In the genomic region with DNA sequence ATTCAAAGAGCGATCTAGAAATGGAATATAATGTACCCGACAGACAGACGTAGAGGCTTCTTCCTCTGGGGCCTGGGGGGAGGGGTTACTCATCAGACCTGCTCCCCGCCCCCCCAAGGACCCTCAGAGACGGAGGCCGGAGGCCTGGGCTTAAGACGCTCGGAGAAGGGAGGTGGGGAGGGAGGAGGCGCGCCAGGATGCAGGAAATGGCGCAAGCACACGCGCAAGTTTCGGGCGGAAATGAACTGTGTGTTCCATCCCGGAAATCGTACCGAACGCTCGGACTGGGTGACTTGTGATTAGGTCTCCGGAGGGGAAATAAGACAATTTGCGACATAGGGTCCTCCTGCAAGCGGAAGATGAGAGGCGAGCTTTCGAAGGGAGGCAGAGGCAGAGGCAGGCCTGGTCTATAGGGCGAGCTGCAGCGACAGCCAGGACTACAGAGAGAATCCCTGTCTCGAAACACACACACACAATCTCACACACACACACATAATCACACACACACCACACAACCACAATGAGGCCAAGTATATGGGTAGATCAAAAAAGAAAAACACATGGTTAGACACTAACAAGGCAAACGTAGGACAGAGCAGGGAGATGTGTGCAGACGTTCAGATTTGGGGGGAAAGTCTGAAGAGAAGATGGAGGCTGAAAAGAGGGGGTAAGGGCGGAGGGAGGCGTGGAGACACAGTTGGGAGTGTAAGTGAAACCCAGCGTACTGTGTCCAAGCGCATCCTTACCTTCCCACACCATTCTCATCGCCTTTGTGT, we compare ENCODE assay signal across 8 mouse cellular contexts. TPM values are rescaled to one million over a fixed set of nuclear protein-coding genes. Genes with fewer than 3 reads are reported as not detected.
DNase-seq lines count a peak whose midpoint lies in the region; ATAC-seq and TF ChIP-seq lines count a peak whose summit lies in the region.

Gene Nfkbil1, minus strand, starts transcription at position 179 of the 776 bp plus-strand sequence.

- no peak for TF ChIP-seq RAD21 in CH12.LX (IDR thresholded peaks at IDR 0.05; ENCODE audit: low read depth, low read length)

- TF ChIP-seq POLR2A in CH12.LX (IDR thresholded peaks at IDR 0.05; ENCODE audit: low read depth, low read length): peak; percentile 72

- in situ Hi-C loops in CH12.LX (cut with MboI; ENCODE audit: low pct_ligation_motif_present, low pct_unique_long_range_greater_than_20kb, low sequenced_read_pairs): loop anchor here (10.0 kb wide), 1 partner anchor 221 kb away; the partner anchor contains the start of gene Vwa7

- H3K79me2 ChIP-seq in CH12.LX (replicated peaks; ENCODE audit: control insufficient read depth, extremely low read depth, insufficient read depth, poor library complexity, severe bottlenecking): peaks cover 24% of the 10 kb centered on the region

- H3K4me1 ChIP-seq in CH12.LX (ENCODE audit: control insufficient read depth in 1 of 2, insufficient read depth in 2 of 2): peaks cover 14 to 53% of the 10 kb centered on the region in 2 experiments
- peaks cover 5% of the 10 kb centered on the region; the same call in 1 of the 2 replicates for H3K4me1 ChIP-seq in forebrain, embryonic 11.5 days (replicated peaks; ENCODE audit: control insufficient read depth, insufficient read depth, low read length)
- H3K4me1 ChIP-seq in heart, embryonic 16.5 days (ENCODE audit: control insufficient read depth, insufficient read depth, low read length): peaks cover 38% of the 10 kb centered on the region
- peaks cover 63% of the 10 kb centered on the region for H3K4me1 ChIP-seq in liver, embryonic 15.5 days (replicated peaks)
- H3K4me1 ChIP-seq in neural tube, embryonic 12.5 days: peaks cover 36% of the 10 kb centered on the region

- peak; percentile 99 for DNase-seq in CH12.LX (ENCODE audit: extremely low read depth)
- peak; percentile 96 for DNase-seq in c-Kit-positive CD71-positive TER-119-negative erythroid progenitor cells, embryonic 14.5 days (ENCODE audit: low read depth)
- peak; percentile 92 for DNase-seq in forebrain, embryonic 11.5 days (ENCODE audit: low spot score)
- DNase-seq in kidney, postnatal 36 days: peak; percentile 92 to 95
- DNase-seq in telencephalon, adult 2 months (ENCODE audit: low read depth, low spot score): peak; percentile 98

- H3K27me3 ChIP-seq in CH12.LX (replicated peaks): no peaks in the 10 kb centered on the region
- no peaks in the 10 kb centered on the region for H3K27me3 ChIP-seq in forebrain, embryonic 11.5 days (ENCODE audit: control insufficient read depth, insufficient read depth, low read length)
- H3K27me3 ChIP-seq in heart, embryonic 16.5 days (ENCODE audit: control insufficient read depth, insufficient read depth, low read length): no peaks in the 10 kb centered on the region
- H3K27me3 ChIP-seq in liver, embryonic 15.5 days: no peaks in the 10 kb centered on the region
- no peaks in the 10 kb centered on the region for H3K27me3 ChIP-seq in neural tube, embryonic 12.5 days (replicated peaks)

- peaks cover 5 to 35% of the 10 kb centered on the region in 2 experiments for H3K36me3 ChIP-seq in CH12.LX (replicated peaks in 1 of 2; ENCODE audit: control insufficient read depth in 1 of 2, insufficient read depth in 1 of 2, low read length in 1 of 2)
- no peaks in the 10 kb centered on the region; the same call in 1 of the 2 replicates for H3K36me3 ChIP-seq in forebrain, embryonic 11.5 days (ENCODE audit: control insufficient read depth, insufficient read depth, low read length)
- H3K36me3 ChIP-seq in heart, embryonic 16.5 days (ENCODE audit: control insufficient read depth, insufficient read depth): peaks cover 3% of the 10 kb centered on the region
- H3K36me3 ChIP-seq in liver, embryonic 15.5 days (replicated peaks): peaks cover 19% of the 10 kb centered on the region
- H3K36me3 ChIP-seq in neural tube, embryonic 12.5 days: peaks cover 6% of the 10 kb centered on the region; the same call in 1 of the 2 replicates

- H3K27ac ChIP-seq in CH12.LX (ENCODE audit: insufficient read depth, low read depth): peak within 1 kb of the TSS; percentile 96
- peak within 1 kb of the TSS; percentile 91 for H3K27ac ChIP-seq in forebrain, embryonic 11.5 days (ENCODE audit: low read depth, low read length)
- peak within 1 kb of the TSS; percentile 94 for H3K27ac ChIP-seq in heart, embryonic 16.5 days (ENCODE audit: low read length)
- H3K27ac ChIP-seq in liver, embryonic 15.5 days (replicated peaks): peak within 1 kb of the TSS; percentile 93
- H3K27ac ChIP-seq in neural tube, embryonic 12.5 days: peak within 1 kb of the TSS; percentile 87

- no peaks in the 10 kb centered on the region for H3K9me3 ChIP-seq in CH12.LX (replicated peaks; ENCODE audit: low read length)
- H3K9me3 ChIP-seq in forebrain, embryonic 11.5 days (ENCODE audit: control insufficient read depth, low read length): no peaks in the 10 kb centered on the region
- H3K9me3 ChIP-seq in heart, embryonic 16.5 days (replicated peaks; ENCODE audit: control insufficient read depth, low read length): no peaks in the 10 kb centered on the region
- H3K9me3 ChIP-seq in liver, embryonic 15.5 days (replicated peaks): no peaks in the 10 kb centered on the region
- H3K9me3 ChIP-seq in neural tube, embryonic 12.5 days: no peaks in the 10 kb centered on the region

- H3K4me3 ChIP-seq in CH12.LX (replicated peaks in 1 of 3; ENCODE audit: low read depth in 2 of 3, low read length in 2 of 3, poor library complexity in 1 of 3): peak within 1 kb of the TSS; percentile 67 to 100 (median 86)
- peak within 1 kb of the TSS; percentile 55 for H3K4me3 ChIP-seq in forebrain, embryonic 11.5 days (ENCODE audit: low read depth, low read length)
- H3K4me3 ChIP-seq in heart, embryonic 16.5 days (ENCODE audit: low read length): peak within 1 kb of the TSS; percentile 75
- peak within 1 kb of the TSS; percentile 69 for H3K4me3 ChIP-seq in liver, embryonic 15.5 days (replicated peaks)
- peak within 1 kb of the TSS; percentile 58 for H3K4me3 ChIP-seq in neural tube, embryonic 12.5 days

- peak within 1 kb of the TSS; percentile 57; the same call in 1 of the 2 replicates for H3K4me2 ChIP-seq in CH12.LX (ENCODE audit: insufficient read depth, low read depth, poor library complexity, severe bottlenecking)
- peak within 1 kb of the TSS; percentile 82 for H3K4me2 ChIP-seq in forebrain, embryonic 11.5 days (ENCODE audit: low read depth, low read length, severe bottlenecking)
- peak within 1 kb of the TSS; percentile 89 for H3K4me2 ChIP-seq in heart, embryonic 16.5 days (ENCODE audit: low read depth, low read length)
- H3K4me2 ChIP-seq in liver, embryonic 15.5 days: peak within 1 kb of the TSS; percentile 95
- H3K4me2 ChIP-seq in neural tube, embryonic 12.5 days (replicated peaks): peak within 1 kb of the TSS; percentile 90

- ATAC-seq in forebrain, embryonic 11.5 days (replicated peaks; ENCODE audit: low FRiP score): peak; percentile 78
- ATAC-seq in heart, embryonic 16.5 days (replicated peaks; ENCODE audit: extremely low read depth, insufficient read depth, low FRiP score): peak; percentile 85
- peak; percentile 75 for ATAC-seq in liver, embryonic 15.5 days (ENCODE audit: insufficient read depth)
- peak; percentile 80 for ATAC-seq in neural tube, embryonic 12.5 days (ENCODE audit: low FRiP score, low read depth)

- no peak for TF ChIP-seq EP300 in CH12.LX (IDR thresholded peaks at IDR 0.05; ENCODE audit: low read length)

- H3K9ac ChIP-seq in CH12.LX (ENCODE audit: insufficient read depth, low read depth): peak within 1 kb of the TSS; percentile 99
- H3K9ac ChIP-seq in forebrain, embryonic 11.5 days (ENCODE audit: low read length): peak within 1 kb of the TSS; percentile 93
- peak within 1 kb of the TSS; percentile 94 for H3K9ac ChIP-seq in heart, embryonic 16.5 days (ENCODE audit: low read length)
- H3K9ac ChIP-seq in liver, embryonic 15.5 days: peak within 1 kb of the TSS; percentile 78
- H3K9ac ChIP-seq in neural tube, embryonic 12.5 days: peak within 1 kb of the TSS; percentile 81

- WGBS in forebrain, embryonic 11.5 days: under 1% methylated on average over 35 of the region's 35 CpGs
- under 1% methylated on average over 35 of the region's 35 CpGs for WGBS in heart, embryonic 16.5 days
- under 1% methylated on average over 35 of the region's 35 CpGs for WGBS in liver, embryonic 15.5 days (ENCODE audit: insufficient replicate concordance)
- under 1% methylated on average over 35 of the region's 35 CpGs for WGBS in neural tube, embryonic 12.5 days

- dilution Hi-C loops in CH12.LX (cut with MboI; ENCODE audit: extremely low pct_ligation_motif_present, extremely low pct_unique_long_range_greater_than_20kb, low sequenced_read_pairs): no loop called here

- no peak for TF ChIP-seq CTCF in CH12.LX (conservative IDR thresholded peaks at IDR 0.05 in 1 of 2, IDR thresholded peaks at IDR 0.05 in 1 of 2; ENCODE audit: low read depth in 2 of 2, low read length in 2 of 2)

TF ChIP-seq in CH12.LX, 34 proteins besides CTCF, POLR2A, EP300 and RAD21 (continues in another document):
- peak; percentile 97 for TF ChIP-seq ELF1 (IDR thresholded peaks at IDR 0.05; ENCODE audit: low read depth, low read length)
- peak; percentile 92 for TF ChIP-seq TBP (conservative IDR thresholded peaks at IDR 0.05; ENCODE audit: low read depth, low read length)
- TF ChIP-seq MAX (IDR thresholded peaks at IDR 0.05; ENCODE audit: low read length): peak; percentile 84
- peak; percentile 7; the same call in 1 of the 2 replicates for TF ChIP-seq JUN (IDR thresholded peaks at IDR 0.05; ENCODE audit: insufficient read depth, low read depth, low read length)
- TF ChIP-seq KAT2A (IDR thresholded peaks at IDR 0.05; ENCODE audit: insufficient replicate concordance, low read length): peak; percentile 91; the same call in 1 of the 2 replicates
- TF ChIP-seq E2F4 (IDR thresholded peaks at IDR 0.05; ENCODE audit: insufficient replicate concordance, low read depth, low read length): peak; percentile 46; the same call in 1 of the 2 replicates
- no peak for TF ChIP-seq USF1 (IDR thresholded peaks at IDR 0.05; ENCODE audit: low read depth, low read length)
- peak; percentile 84 for TF ChIP-seq IRF4 (IDR thresholded peaks at IDR 0.05; ENCODE audit: low read depth, low read length)
- peak; percentile 92 for TF ChIP-seq TCF12 (IDR thresholded peaks at IDR 0.05; ENCODE audit: low read depth, low read length)
- TF ChIP-seq CHD2 (IDR thresholded peaks at IDR 0.05; ENCODE audit: low read length): peak; percentile 90
- TF ChIP-seq RCOR1 (conservative IDR thresholded peaks at IDR 0.05; ENCODE audit: low read depth, low read length): no peak; the same call in 1 of the 2 replicates
- TF ChIP-seq SMC3 (IDR thresholded peaks at IDR 0.05; ENCODE audit: low read depth, low read length): peak; percentile 26

RNA-seq across cellular contexts. Expression of gene Nfkbil1, which starts in this region (rescaled TPM):
- total RNA-seq in CH12.LX (2012; rRNA removed) (16.7 and 22.0 TPM in 2 replicates), CH12.LX (2014; rRNA removed) (15.2 TPM in 2 replicates)
- polyA plus RNA-seq in CH12.LX (2012; ENCODE audit: insufficient read length, low read depth): 25.9 and 31.6 TPM in 2 replicates
- polyA plus RNA-seq in forebrain, embryonic 11.5 days (2014; fragmentation: Nextera tagmentation; extraction: Ambion mirVana): 4.3 and 5.5 TPM in 2 replicates
- 8.4 and 8.8 TPM in 2 replicates for polyA plus RNA-seq in heart, embryonic 16.5 days (2015; fragmentation: Nextera tagmentation; extraction: Ambion mirVana)
- 3.2 and 3.6 TPM in 2 replicates for polyA plus RNA-seq in liver, embryonic 15.5 days (2015; fragmentation: Nextera tagmentation; extraction: Ambion mirVana)
- polyA plus RNA-seq in neural tube, embryonic 12.5 days (2016; fragmentation: Nextera tagmentation; extraction: Ambion mirVana): 10.6 and 11.5 TPM in 2 replicates

Comparison
In these comparisons a context has a peak if more than half of its experiments do, and no peak if none do; other contexts are left out.
1. Peak in every context shown above with its lines: DNase-seq, ATAC-seq, H3K4me3 ChIP-seq and H3K27ac ChIP-seq.